Mouse (Mus musculus): ENCODE data around the gene Jsrp1. TPM values are rescaled to one million over a fixed set of nuclear protein-coding genes. Genes with fewer than 3 reads are reported as not detected.

The Jsrp1 gene
- total RNA-seq, 2 experiments from 2014 or later = not detected

- no peak for ATAC-seq (replicated peaks; ENCODE audit: low FRiP score, poor library complexity, severe bottlenecking)
Measured at GRCm38 (mm10) chr10:80768365-80768764, 44.9 kb downstream of the Jsrp1 start.

- no peak for ATAC-seq (replicated peaks; ENCODE audit: low FRiP score, poor library complexity, severe bottlenecking)
Measured at GRCm38 (mm10) chr10:80766161-80766815, 47.0 kb downstream of the Jsrp1 start.

- no peak for ATAC-seq (replicated peaks; ENCODE audit: low FRiP score, poor library complexity, severe bottlenecking)
Measured at GRCm38 (mm10) chr10:80765746-80766145, 47.6 kb downstream of the Jsrp1 start.

- ATAC-seq (replicated peaks; ENCODE audit: low FRiP score, poor library complexity, severe bottlenecking) = no peak
Measured at GRCm38 (mm10) chr10:80763502-80763901, 49.8 kb downstream of the Jsrp1 start.

- no peak for ATAC-seq (replicated peaks; ENCODE audit: low FRiP score, poor library complexity, severe bottlenecking)
Measured at GRCm38 (mm10) chr10:80761821-80762220, 51.5 kb downstream of the Jsrp1 start.

GRCm38 (mm10) chr10:80760596-80761524 is 52.4 kb downstream of the Jsrp1 start:
- ATAC-seq (replicated peaks; ENCODE audit: low FRiP score, poor library complexity, severe bottlenecking) = no peak

- ATAC-seq (replicated peaks; ENCODE audit: low FRiP score, poor library complexity, severe bottlenecking) = no peak
Measured at GRCm38 (mm10) chr10:80758651-80759050, 54.6 kb downstream of the Jsrp1 start.

Other genes with a start within 250 kb of the Jsrp1 start
- gene Klf16, start 236.2 kb downstream of the Jsrp1 start, total RNA-seq (2015; ENCODE audit: low replicate concordance) = 0.96 and 1.0 TPM in 2 replicates
- 2.3 and 4.2 TPM in 2 replicates for gene Klf16, start 236.2 kb downstream of the Jsrp1 start, total RNA-seq (2017; ENCODE audit: low replicate concordance)
- gene Abhd17a, start 223.2 kb downstream of the Jsrp1 start, total RNA-seq (2015; ENCODE audit: low replicate concordance) = 23.6 and 66.1 TPM in 2 replicates
- gene Abhd17a, start 223.2 kb downstream of the Jsrp1 start, total RNA-seq (2017; ENCODE audit: low replicate concordance) = 2.0 and 7.7 TPM in 2 replicates
- gene Scamp4, start 210.6 kb downstream of the Jsrp1 start, total RNA-seq (2015; ENCODE audit: low replicate concordance) = 7.3 and 14.0 TPM in 2 replicates
- gene Scamp4, start 210.6 kb downstream of the Jsrp1 start, total RNA-seq (2017; ENCODE audit: low replicate concordance) = 2.6 and 3.1 TPM in 2 replicates
- gene Adat3, start 210.6 kb downstream of the Jsrp1 start, total RNA-seq (2015; ENCODE audit: low replicate concordance) = not detected in 2 replicates
- 0.94 TPM in 1 of 2 replicates, not detected in the other for gene Adat3, start 210.6 kb downstream of the Jsrp1 start, total RNA-seq (2017; ENCODE audit: low replicate concordance)
- gene Gm49322, start 207.5 kb downstream of the Jsrp1 start, total RNA-seq (2015; ENCODE audit: low replicate concordance) = 0.21 TPM in 1 of 2 replicates, not detected in the other
- not detected in 2 replicates for gene Gm49322, start 207.5 kb downstream of the Jsrp1 start, total RNA-seq (2017; ENCODE audit: low replicate concordance)
- gene Csnk1g2, start 190.7 kb downstream of the Jsrp1 start, total RNA-seq (2015; ENCODE audit: low replicate concordance) = 25.5 and 25.6 TPM in 2 replicates
- gene Csnk1g2, start 190.7 kb downstream of the Jsrp1 start, total RNA-seq (2017; ENCODE audit: low replicate concordance) = 28.2 and 28.9 TPM in 2 replicates
- 5.6 and 6.1 TPM in 2 replicates for gene Btbd2, start 156.4 kb downstream of the Jsrp1 start, total RNA-seq (2015; ENCODE audit: low replicate concordance)
- 5.6 and 11.4 TPM in 2 replicates for gene Btbd2, start 156.4 kb downstream of the Jsrp1 start, total RNA-seq (2017; ENCODE audit: low replicate concordance)
- gene Mknk2, start 135.4 kb downstream of the Jsrp1 start, total RNA-seq (2015; ENCODE audit: low replicate concordance) = 40.2 and 47.4 TPM in 2 replicates
- gene Mknk2, start 135.4 kb downstream of the Jsrp1 start, total RNA-seq (2017; ENCODE audit: low replicate concordance) = 28.4 and 40.8 TPM in 2 replicates
- gene Mob3a, start 111.5 kb downstream of the Jsrp1 start, total RNA-seq (2015; ENCODE audit: low replicate concordance) = 13.4 and 25.6 TPM in 2 replicates
- 11.0 and 18.2 TPM in 2 replicates for gene Mob3a, start 111.5 kb downstream of the Jsrp1 start, total RNA-seq (2017; ENCODE audit: low replicate concordance)
- 8.6 and 9.8 TPM in 2 replicates for gene Izumo4, start 111.3 kb downstream of the Jsrp1 start, total RNA-seq (2015; ENCODE audit: low replicate concordance)
- gene Izumo4, start 111.3 kb downstream of the Jsrp1 start, total RNA-seq (2017; ENCODE audit: low replicate concordance) = 1.3 and 2.2 TPM in 2 replicates
- gene Ap3d1, start 71.2 kb downstream of the Jsrp1 start, total RNA-seq (2015; ENCODE audit: low replicate concordance) = 12.5 and 27.6 TPM in 2 replicates
- gene Ap3d1, start 71.2 kb downstream of the Jsrp1 start, total RNA-seq (2017; ENCODE audit: low replicate concordance) = 25.9 and 30.5 TPM in 2 replicates
- 10.9 and 15.6 TPM in 2 replicates for gene Dot1l, start 58.3 kb downstream of the Jsrp1 start, total RNA-seq (2015; ENCODE audit: low replicate concordance)
- 8.0 and 22.9 TPM in 2 replicates for gene Dot1l, start 58.3 kb downstream of the Jsrp1 start, total RNA-seq (2017; ENCODE audit: low replicate concordance)
- gene Sf3a2, start 15.3 kb downstream of the Jsrp1 start, total RNA-seq (2015; ENCODE audit: low replicate concordance) = 19.6 and 26.5 TPM in 2 replicates
- gene Sf3a2, start 15.3 kb downstream of the Jsrp1 start, total RNA-seq (2017; ENCODE audit: low replicate concordance) = 7.2 and 11.2 TPM in 2 replicates
- gene Plekhj1, start 14.9 kb downstream of the Jsrp1 start, total RNA-seq (2015; ENCODE audit: low replicate concordance) = 24.5 and 45.2 TPM in 2 replicates
- gene Plekhj1, start 14.9 kb downstream of the Jsrp1 start, total RNA-seq (2017; ENCODE audit: low replicate concordance) = 8.2 and 13.9 TPM in 2 replicates
- not detected in 2 replicates for gene Amh, start 8.3 kb downstream of the Jsrp1 start, total RNA-seq (2015; ENCODE audit: low replicate concordance)
- gene Amh, start 8.3 kb downstream of the Jsrp1 start, total RNA-seq (2017; ENCODE audit: low replicate concordance) = not detected in 2 replicates
- gene Oaz1, start 13.2 kb upstream of the Jsrp1 start, total RNA-seq (2015; ENCODE audit: low replicate concordance) = 1,067 and 1,159 TPM in 2 replicates
- 242 and 348 TPM in 2 replicates for gene Oaz1, start 13.2 kb upstream of the Jsrp1 start, total RNA-seq (2017; ENCODE audit: low replicate concordance)
- not detected in 2 replicates for gene Lingo3, start 30.5 kb upstream of the Jsrp1 start, total RNA-seq (2015; ENCODE audit: low replicate concordance)
- gene Lingo3, start 30.5 kb upstream of the Jsrp1 start, total RNA-seq (2017; ENCODE audit: low replicate concordance) = not detected in 2 replicates
- 27.8 and 33.2 TPM in 2 replicates for gene Lsm7, start 41.7 kb upstream of the Jsrp1 start, total RNA-seq (2015; ENCODE audit: low replicate concordance)
- gene Lsm7, start 41.7 kb upstream of the Jsrp1 start, total RNA-seq (2017; ENCODE audit: low replicate concordance) = 59.8 and 67.9 TPM in 2 replicates
- gene Sppl2b, start 41.8 kb upstream of the Jsrp1 start, total RNA-seq (2015; ENCODE audit: low replicate concordance) = 225 and 274 TPM in 2 replicates
- gene Sppl2b, start 41.8 kb upstream of the Jsrp1 start, total RNA-seq (2017; ENCODE audit: low replicate concordance) = 343 and 430 TPM in 2 replicates
- not detected in 2 replicates for gene Tmprss9, start 58.4 kb upstream of the Jsrp1 start, total RNA-seq (2015; ENCODE audit: low replicate concordance)
- gene Tmprss9, start 58.4 kb upstream of the Jsrp1 start, total RNA-seq (2017; ENCODE audit: low replicate concordance) = 0.17 TPM in 1 of 2 replicates, not detected in the other
- gene Timm13, start 87.5 kb upstream of the Jsrp1 start, total RNA-seq (2015; ENCODE audit: low replicate concordance) = 12.1 and 17.6 TPM in 2 replicates
- gene Timm13, start 87.5 kb upstream of the Jsrp1 start, total RNA-seq (2017; ENCODE audit: low replicate concordance) = 14.1 and 24.7 TPM in 2 replicates
- gene Lmnb2, start 104.7 kb upstream of the Jsrp1 start, total RNA-seq (2015; ENCODE audit: low replicate concordance) = 2.7 and 7.3 TPM in 2 replicates
- 9.3 and 9.7 TPM in 2 replicates for gene Lmnb2, start 104.7 kb upstream of the Jsrp1 start, total RNA-seq (2017; ENCODE audit: low replicate concordance)
- gene Gadd45b, start 116.6 kb upstream of the Jsrp1 start, total RNA-seq (2015; ENCODE audit: low replicate concordance) = 2.3 and 10.6 TPM in 2 replicates
- 3.2 and 4.9 TPM in 2 replicates for gene Gadd45b, start 116.6 kb upstream of the Jsrp1 start, total RNA-seq (2017; ENCODE audit: low replicate concordance)
- not detected in 2 replicates for gene Gng7, start 201.4 kb upstream of the Jsrp1 start, total RNA-seq (2015; ENCODE audit: low replicate concordance)
- not detected in 2 replicates for gene Gng7, start 201.4 kb upstream of the Jsrp1 start, total RNA-seq (2017; ENCODE audit: low replicate concordance)
- not detected in 2 replicates for gene Diras1, start 212.2 kb upstream of the Jsrp1 start, total RNA-seq (2015; ENCODE audit: low replicate concordance)
- not detected in 2 replicates for gene Diras1, start 212.2 kb upstream of the Jsrp1 start, total RNA-seq (2017; ENCODE audit: low replicate concordance)
- 2.1 and 2.5 TPM in 2 replicates for gene Slc39a3, start 223.9 kb upstream of the Jsrp1 start, total RNA-seq (2015; ENCODE audit: low replicate concordance)
- 2.7 and 3.8 TPM in 2 replicates for gene Slc39a3, start 223.9 kb upstream of the Jsrp1 start, total RNA-seq (2017; ENCODE audit: low replicate concordance)
- gene Sgta, start 246.7 kb upstream of the Jsrp1 start, total RNA-seq (2015; ENCODE audit: low replicate concordance) = 6.7 and 20.3 TPM in 2 replicates
- gene Sgta, start 246.7 kb upstream of the Jsrp1 start, total RNA-seq (2017; ENCODE audit: low replicate concordance) = 14.8 and 18.1 TPM in 2 replicates